In genomic region chr10:69654866-69655633, GRCm38 (mm10) we compare ENCODE assay signal across 8 mouse cellular contexts.
DNase-seq lines count a peak whose midpoint lies in the region; ATAC-seq and TF ChIP-seq lines count a peak whose summit lies in the region.

No protein-coding gene starts in this region.

- H3K9ac ChIP-seq in heart, postnatal 0 days (replicated peaks; ENCODE audit: low read depth, low read length): no peak overlapping the region

- WGBS in heart, postnatal 0 days: 15% methylated on average over 13 of the region's 13 CpGs

- H3K27ac ChIP-seq in heart, postnatal 0 days (ENCODE audit: low read depth): no peak overlapping the region

- intact Hi-C loops in left cerebral cortex, postnatal 4 days (cut with DNase I): loop anchor here (2.0 to 10.0 kb wide), 4 partner anchors 120 to 640 kb away; no protein-coding TSS in a partner anchor

- H3K27me3 ChIP-seq in heart, postnatal 0 days (ENCODE audit: control insufficient read depth, insufficient read depth, low read length): no peaks in the 10 kb centered on the region

- no peaks in the 10 kb centered on the region for H3K36me3 ChIP-seq in heart, postnatal 0 days (replicated peaks; ENCODE audit: control insufficient read depth, insufficient read depth, low read length)

- no peak for ATAC-seq in heart, postnatal 0 days (ENCODE audit: insufficient read depth, low read depth)

- peaks cover 19% of the 10 kb centered on the region for H3K4me1 ChIP-seq in heart, postnatal 0 days (ENCODE audit: control insufficient read depth, insufficient read depth)

- no peaks in the 10 kb centered on the region for H3K9me3 ChIP-seq in heart, postnatal 0 days (replicated peaks; ENCODE audit: control insufficient read depth, low read length)

- H3K4me2 ChIP-seq in heart, postnatal 0 days (ENCODE audit: low read depth, low read length): no peak overlapping the region

- peak; percentile 82 for TF ChIP-seq CTCF in heart, postnatal 0 days (IDR thresholded peaks at IDR 0.05; ENCODE audit: low read depth)

- TF ChIP-seq EP300 in heart, postnatal 0 days (IDR thresholded peaks at IDR 0.05; ENCODE audit: low read depth): no peak

- peak; percentile 79 for DNase-seq in layer of hippocampus, adult 11-12 months (ENCODE audit: low spot score)
- DNase-seq in layer of hippocampus, adult 9-11 months: no peak
- DNase-seq in MN1 (ENCODE audit: low spot score): peak; percentile 73
- peak; percentile 45 to 69 for DNase-seq in cerebellum, postnatal 25 days
- peak; percentile 53 for DNase-seq in heart, postnatal 0 days (ENCODE audit: low spot score)
- peak; percentile 24 for DNase-seq in left cerebral cortex, postnatal 4 days
- DNase-seq in neural tube, embryonic 10.5 days (ENCODE audit: extremely low spot score, low spot score): peak; percentile 53
- no peak for DNase-seq in spleen, postnatal 14 days (ENCODE audit: low spot score in 2 of 2)

- H3K4me3 ChIP-seq in heart, postnatal 0 days (ENCODE audit: low read depth, low read length): no peak overlapping the region

Comparison
In these comparisons a context has a peak if more than half of its experiments do, and no peak if none do; other contexts are left out.
1. DNase-seq: peak in layer of hippocampus, adult 11-12 months (single experiment), MN1 (single experiment), cerebellum, postnatal 25 days (2 of 2), heart, postnatal 0 days (single experiment), left cerebral cortex, postnatal 4 days (single experiment) and neural tube, embryonic 10.5 days (single experiment); none in layer of hippocampus, adult 9-11 months (single experiment) and spleen, postnatal 14 days (0 of 2).